Mouse (Mus musculus) Patski (cell line): ENCODE measurements at regions not wholly inside any gene's neighbourhood (a gene's known extent, or its start where the extent isn't known, plus 50 kb on each side); places are given as distances from the start of the nearest gene placed in this dataset.

ENCODE experiments used
- ATAC-seq: fragments of 100-300 bp; one replicate; pipeline ENCODE4 v1.8.0; 2021
- CTCF ChIA-PET: fragments of 350-600 bp; sonication (Branson Sonifier 250); formaldehyde crosslinking; loops from one replicate; lab custom pipeline; 2022; ENCODE audit warnings: inconsistent platforms; lab: Charles Lee
- POLR2A ChIA-PET: fragments of 350-600 bp; sonication (Branson Sonifier 250); formaldehyde crosslinking; loops from one replicate; lab custom pipeline; 2022; ENCODE audit warnings: antibody characterized with exemption, inconsistent platforms; lab: Charles Lee
- DNase-seq: peaks from one replicate; pipeline ENCODE4 v3.0.0-alpha.2; 2011; ENCODE audit warnings: low read depth, low spot score
- H3K27me3 ChIP-seq: fragments of 371-371 bp; one replicate; pipeline ENCODE4 v1.5.1; 2021
- CTCF ChIP-seq: fragments of 100-300 bp; IDR thresholded peaks from one replicate; pipeline ENCODE4 v1.5.1; 2021
- in situ Hi-C: fragments of 300-500 bp; cut with MboI; formaldehyde crosslinking; loops from 3 replicates; pipeline ENCODE4 v1.11.1; 2018; ENCODE audit warnings: low pct_unique_long_range_greater_than_20kb, mixed read lengths

DNA sequence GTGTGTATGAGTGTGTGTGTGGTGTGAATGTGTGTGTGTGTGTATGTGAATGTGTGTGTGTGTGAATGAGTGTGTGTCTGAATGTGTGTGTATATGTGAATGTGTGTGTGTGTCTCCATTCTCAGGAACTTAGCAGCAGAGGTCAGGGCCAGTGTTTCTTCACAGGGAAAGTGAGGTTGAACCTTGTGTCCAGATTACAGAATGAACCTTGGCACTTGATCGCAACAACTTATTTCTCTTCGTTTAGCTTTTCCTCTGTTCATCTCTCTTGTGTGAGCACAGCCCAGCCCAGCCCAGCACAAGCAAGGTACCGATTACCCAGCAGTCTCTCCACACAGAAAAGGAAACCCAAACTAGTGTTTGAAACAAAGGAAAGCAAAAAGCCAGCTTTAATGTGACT lies 249.7 kb downstream of the Foxo1 start:
- no peak for DNase-seq
- POLR2A ChIA-PET = no interaction called here
- no peaks in the 10 kb centered on the region for H3K27me3 ChIP-seq
- TF ChIP-seq CTCF = no peak
- no peak for ATAC-seq
- CTCF ChIA-PET = no interaction called here
- in situ Hi-C loops = no loop called here

DNA sequence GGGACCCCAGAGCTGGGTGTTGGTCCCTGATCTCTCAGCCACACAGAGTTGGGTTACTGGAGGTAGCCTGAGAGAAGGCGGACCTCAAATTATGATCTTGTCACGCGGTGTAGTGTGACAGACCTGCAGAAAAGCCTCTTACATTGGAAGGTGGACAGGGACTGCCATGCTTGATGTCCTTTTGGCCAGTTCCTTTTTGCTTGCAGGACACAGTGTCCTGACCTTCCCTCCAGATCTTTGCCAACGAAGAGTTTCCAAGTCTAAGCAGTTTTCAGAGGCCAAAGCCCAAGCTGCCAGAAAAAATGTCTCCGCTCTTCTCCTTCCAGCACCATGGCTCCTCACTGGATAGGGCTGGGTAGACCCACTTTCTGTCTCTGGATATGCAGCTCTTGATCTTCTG lies 248.6 kb downstream of the Foxo1 start:
- H3K27me3 ChIP-seq = no peaks in the 10 kb centered on the region
- ChIA-PET POLR2A (interaction anchor here (1.0 kb wide), 1 partner anchor 8 kb away, joined by 3 read pairs; no protein-coding TSS in a partner anchor), CTCF (interaction anchor here (1.6 kb wide), 1 partner anchor 14 kb away, joined by 3 read pairs; no protein-coding TSS in a partner anchor)
- no peak for TF ChIP-seq CTCF
- DNase-seq = no peak
- ATAC-seq = no peak
- in situ Hi-C loops = no loop called here

DNA sequence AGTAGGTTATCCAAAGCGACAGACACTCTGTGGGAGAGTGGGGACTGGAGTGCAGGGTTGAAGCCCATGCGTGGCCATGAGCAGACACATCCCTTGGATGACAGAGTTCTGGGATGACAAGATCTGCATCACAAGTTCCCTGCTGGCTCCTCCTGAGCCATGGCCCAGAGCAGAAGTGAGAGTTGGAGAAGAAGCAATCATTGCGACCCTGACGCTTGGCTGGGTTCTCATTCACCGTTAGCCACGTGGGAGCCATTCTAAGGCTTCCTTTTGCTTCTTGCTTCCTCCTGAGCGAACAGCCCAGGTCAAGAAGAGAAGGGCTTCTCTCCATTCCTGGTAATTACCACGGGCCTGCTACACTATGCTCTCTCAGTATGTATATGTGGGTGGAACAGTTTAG lies 244.6 kb downstream of the Foxo1 start:
- DNase-seq = no peak
- ATAC-seq = no peak
- TF ChIP-seq CTCF = no peak
- ChIA-PET CTCF (interaction anchor here (0.7 kb wide), 1 partner anchor 16 kb away, joined by 3 read pairs; no protein-coding TSS in a partner anchor), POLR2A (no interaction called here)
- no peaks in the 10 kb centered on the region for H3K27me3 ChIP-seq
- in situ Hi-C loops = no loop called here

DNA sequence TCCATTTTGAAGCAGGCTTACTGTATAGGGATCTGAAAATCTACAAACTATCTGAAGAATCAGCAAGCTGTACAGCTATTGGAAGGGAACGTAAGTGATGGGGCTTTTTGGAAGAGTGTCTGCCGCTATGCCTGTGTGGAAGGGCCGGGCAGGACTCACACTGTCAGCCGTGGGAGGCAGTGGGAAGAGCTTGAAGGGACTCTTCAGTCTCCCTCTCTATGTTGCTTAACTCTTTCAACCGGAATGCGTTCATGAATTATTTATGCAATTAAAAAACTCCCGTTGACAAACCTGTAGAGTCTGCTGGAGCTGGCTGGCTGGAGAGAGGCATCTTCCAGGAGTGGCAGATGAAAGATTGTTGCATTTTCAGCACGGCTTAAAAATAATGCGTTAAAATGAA lies 243.4 kb downstream of the Foxo1 start:
- CTCF ChIA-PET = interaction anchor here (0.7 kb wide), 1 partner anchor 548 kb away, joined by 3 read pairs; no protein-coding TSS in a partner anchor
- POLR2A ChIA-PET = interaction anchor here (0.7 kb wide), 1 partner anchor 168 kb away, joined by 5 read pairs; no protein-coding TSS in a partner anchor
- no peak for DNase-seq
- no peak for ATAC-seq
- H3K27me3 ChIP-seq = no peaks in the 10 kb centered on the region
- in situ Hi-C loops = no loop called here
- TF ChIP-seq CTCF = no peak

DNA sequence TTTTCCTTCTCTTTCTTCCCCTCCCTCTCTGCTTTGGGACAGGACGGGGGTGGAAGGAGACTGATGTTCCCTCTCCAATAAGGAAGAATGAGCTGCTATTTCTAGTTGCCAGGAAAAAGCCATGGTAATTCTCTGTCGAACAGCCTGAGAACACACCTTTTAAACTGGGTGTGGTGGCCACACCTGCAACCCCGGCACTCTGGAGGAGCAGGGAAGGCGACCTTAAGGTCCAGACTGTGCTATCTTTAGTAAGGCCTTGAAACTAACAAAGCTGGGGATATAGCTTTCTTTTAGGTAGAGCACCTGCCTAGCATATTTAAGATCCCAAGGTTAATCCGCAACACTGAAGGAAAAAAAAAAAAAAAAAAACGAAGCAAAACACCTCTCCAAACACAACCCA lies 242.7 kb downstream of the Foxo1 start:
- TF ChIP-seq CTCF = no peak
- ATAC-seq = no peak
- ChIA-PET CTCF (interaction anchor here (0.7 to 1.2 kb wide), 2 partner anchors 11 to 548 kb away, joined by 3 read pairs; no protein-coding TSS in a partner anchor), POLR2A (interaction anchor here (0.7 kb wide), 1 partner anchor 167 kb away, joined by 5 read pairs; no protein-coding TSS in a partner anchor)
- no peaks in the 10 kb centered on the region for H3K27me3 ChIP-seq
- DNase-seq = no peak
- in situ Hi-C loops = no loop called here

DNA sequence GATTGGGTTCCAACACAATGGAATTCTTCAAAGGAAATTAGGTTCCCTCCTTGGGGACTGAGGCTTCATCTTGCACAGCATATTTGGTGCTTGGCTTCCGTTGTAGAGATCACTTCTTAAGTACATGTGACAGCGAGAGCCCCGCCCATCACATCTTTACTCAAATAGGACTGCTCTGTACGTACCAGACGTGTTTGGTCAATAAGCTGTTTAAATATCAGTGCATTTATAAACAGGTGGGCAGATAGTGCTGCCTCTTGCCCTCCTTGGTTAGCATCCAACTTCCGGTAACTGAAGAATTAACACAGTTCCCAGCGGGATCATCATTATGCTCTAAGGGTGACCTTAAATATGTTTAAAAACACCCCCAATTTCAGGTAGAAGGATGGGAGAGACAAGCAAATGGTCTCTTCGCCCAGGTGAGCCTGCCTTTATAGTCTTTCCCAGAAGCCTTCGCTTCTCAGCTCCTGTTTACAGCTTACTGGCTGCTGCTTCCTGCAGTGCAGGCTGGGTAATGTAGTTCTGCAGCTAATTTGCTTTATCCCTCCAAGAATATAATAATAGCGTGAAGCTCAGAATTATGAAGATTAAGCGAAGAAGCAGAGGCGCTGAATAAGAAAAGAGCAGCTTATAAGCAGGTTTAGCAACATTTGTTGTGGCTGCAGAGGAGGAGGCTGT lies 242.1 kb downstream of the Foxo1 start:
- TF ChIP-seq CTCF = no peak
- ATAC-seq (no peak), DNase-seq (no peak)
- in situ Hi-C loops = no loop called here
- POLR2A ChIA-PET = no interaction called here
- no peaks in the 10 kb centered on the region for H3K27me3 ChIP-seq
- CTCF ChIA-PET = interaction anchor here (1.2 kb wide), 1 partner anchor 11 kb away, joined by 3 read pairs; no protein-coding TSS in a partner anchor

DNA sequence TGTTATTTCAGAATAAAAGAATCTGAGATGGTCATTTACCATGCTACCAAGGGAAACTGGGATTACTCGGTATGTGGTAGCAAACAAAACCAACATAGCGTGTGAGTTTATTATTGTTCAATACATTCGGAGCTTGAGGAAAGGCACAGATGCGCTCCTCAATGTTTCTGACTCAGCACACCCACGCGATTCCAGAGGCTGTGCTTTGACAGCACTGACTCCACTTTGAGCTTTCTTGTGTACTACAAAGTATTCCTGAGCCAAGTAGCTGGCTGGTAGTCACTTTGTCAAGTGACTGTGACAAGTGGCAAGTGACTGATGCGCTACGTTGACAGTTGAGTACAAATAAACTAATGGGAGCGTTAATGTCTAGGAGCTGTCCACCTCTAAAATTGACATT lies 235.8 kb downstream of the Foxo1 start:
- CTCF ChIA-PET = interaction anchor here (1.3 to 1.5 kb wide), 2 partner anchors 20 to 78 kb away, joined by 3 read pairs; no protein-coding TSS in a partner anchor
- in situ Hi-C loops = no loop called here
- DNase-seq = no peak
- POLR2A ChIA-PET = interaction anchor here (0.7 to 1.4 kb wide), 2 partner anchors 9 to 26 kb away, joined by 3 to 4 read pairs; no protein-coding TSS in a partner anchor
- no peak for TF ChIP-seq CTCF
- no peak for ATAC-seq
- H3K27me3 ChIP-seq = no peaks in the 10 kb centered on the region

DNA sequence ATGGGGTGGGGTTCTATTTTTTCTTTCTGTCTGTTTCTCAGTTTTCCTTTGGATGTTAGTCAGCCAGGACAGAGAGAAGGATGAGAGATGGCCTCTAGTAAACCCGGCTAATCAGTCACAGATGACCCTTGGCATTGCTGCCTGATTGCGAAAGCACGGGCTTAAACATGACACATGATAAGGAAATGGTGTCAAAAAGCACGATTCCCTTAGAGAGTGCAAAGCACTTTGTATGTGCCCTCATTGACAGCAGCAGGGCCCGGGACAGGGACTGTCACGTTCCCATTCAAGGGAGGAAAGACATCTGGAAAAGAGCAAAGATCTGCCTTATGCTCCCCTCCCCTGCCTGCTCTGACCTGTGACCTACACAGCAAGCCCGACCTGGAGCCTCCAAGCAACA lies 234.1 kb downstream of the Foxo1 start:
- POLR2A ChIA-PET = interaction anchor here (0.9 kb wide), 1 partner anchor 12 kb away, joined by 3 read pairs; no protein-coding TSS in a partner anchor
- no peaks in the 10 kb centered on the region for H3K27me3 ChIP-seq
- TF ChIP-seq CTCF = no peak
- ATAC-seq (no peak), DNase-seq (no peak)
- CTCF ChIA-PET = interaction anchor here (0.9 to 1.5 kb wide), 2 partner anchors 8 to 80 kb away, joined by 3 read pairs; no protein-coding TSS in a partner anchor
- in situ Hi-C loops = no loop called here

DNA sequence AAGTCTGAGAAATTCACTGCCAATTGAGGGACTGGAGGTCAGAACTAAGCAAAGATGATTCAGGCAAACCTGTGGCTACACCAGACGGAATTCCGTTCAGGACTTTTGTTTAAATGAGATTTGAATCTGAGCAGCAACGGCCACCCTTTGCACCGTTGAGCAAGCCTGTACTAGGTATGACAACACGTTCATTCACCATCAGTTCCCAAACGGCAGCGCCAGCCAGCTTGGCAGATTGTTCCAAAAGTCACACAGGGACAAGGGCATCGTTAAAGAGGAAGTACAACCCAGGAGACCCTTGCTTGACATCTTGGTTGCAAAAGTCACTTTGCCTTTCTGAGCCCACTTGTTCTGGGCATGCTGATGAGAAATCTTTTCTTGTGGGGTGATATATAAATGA lies 233.5 kb downstream of the Foxo1 start:
- ChIA-PET CTCF (no interaction called here), POLR2A (no interaction called here)
- in situ Hi-C loops = no loop called here
- H3K27me3 ChIP-seq = no peaks in the 10 kb centered on the region
- no peak for DNase-seq
- no peak for ATAC-seq
- TF ChIP-seq CTCF = no peak

DNA sequence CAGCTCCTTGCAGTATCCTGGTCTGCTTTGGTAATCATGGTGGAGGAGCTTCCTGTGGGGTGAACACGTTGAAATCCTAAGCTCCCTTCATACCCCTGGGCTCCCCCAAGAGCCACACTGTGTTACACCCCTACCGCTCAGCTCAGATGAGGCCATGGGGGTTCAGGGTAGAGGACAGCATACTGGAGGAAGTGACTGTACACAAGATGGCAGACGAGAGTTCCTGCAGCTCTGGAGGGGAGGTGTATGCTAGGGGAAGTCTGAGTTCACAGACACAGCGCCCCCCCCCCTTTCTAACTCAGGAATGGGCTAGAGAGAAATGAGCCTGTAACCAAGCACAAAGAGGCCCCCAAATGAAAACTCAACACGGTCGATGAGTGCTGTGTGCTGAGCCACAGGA lies 231.9 kb downstream of the Foxo1 start:
- DNase-seq = no peak
- in situ Hi-C loops = no loop called here

DNA sequence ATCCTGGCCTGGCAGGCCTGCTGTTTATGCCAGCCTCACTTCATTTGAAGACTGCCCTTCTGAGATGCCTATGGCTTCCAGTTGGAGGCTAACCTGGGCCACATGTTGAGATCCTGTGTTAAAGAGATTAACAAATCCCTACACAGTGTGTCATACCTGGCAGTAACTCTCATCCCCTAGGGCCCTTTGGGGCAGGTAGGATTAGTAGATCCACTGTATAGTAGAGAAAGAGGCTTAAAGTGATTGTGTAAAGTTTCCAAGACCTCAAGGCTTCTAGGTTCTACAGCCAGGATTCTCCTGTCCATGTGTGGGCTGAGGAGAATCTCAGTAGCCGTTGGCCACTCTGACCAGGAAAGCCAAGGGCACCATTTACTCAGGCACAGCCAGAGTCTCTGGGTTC lies 231.4 kb downstream of the Foxo1 start:
- ChIA-PET POLR2A (no interaction called here), CTCF (no interaction called here)
- no peak for TF ChIP-seq CTCF
- ATAC-seq = no peak
- H3K27me3 ChIP-seq = no peaks in the 10 kb centered on the region
- in situ Hi-C loops = no loop called here
- no peak for DNase-seq

More for the DNA sequence above, 231.9 kb downstream of the Foxo1 start:
- ChIA-PET POLR2A (no interaction called here), CTCF (no interaction called here)
- TF ChIP-seq CTCF = no peak
- ATAC-seq = no peak
- no peaks in the 10 kb centered on the region for H3K27me3 ChIP-seq
